Mouse (Mus musculus): ENCODE measurements at regions not wholly inside any gene's neighbourhood (a gene's known extent, or its start where the extent isn't known, plus 50 kb on each side); places are given as distances from the start of the nearest gene placed in this dataset.

DNA sequence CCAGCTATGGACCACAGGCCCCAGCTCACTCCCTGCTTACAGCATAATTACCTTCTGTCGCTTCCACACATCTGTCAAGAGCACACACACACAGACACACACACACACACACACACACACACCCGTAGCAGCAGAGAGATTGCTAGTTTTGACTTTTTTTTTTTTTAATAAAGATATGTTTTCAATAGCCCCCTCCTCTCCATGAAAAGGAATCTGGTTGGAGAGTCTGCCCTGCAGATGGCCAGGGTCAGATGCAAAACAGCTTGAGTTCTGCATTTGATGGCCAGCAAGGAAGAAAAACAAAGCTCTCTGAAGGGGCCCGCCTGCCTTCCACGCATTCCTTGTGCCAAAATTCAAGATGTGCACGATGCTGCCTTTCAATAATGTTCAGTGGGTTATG, 99.8 kb upstream of the Castor2 start:
- H3K4me3 ChIP-seq (replicated peaks), result no peak overlapping the region
- WGBS, result 22% methylated on average over 5 of the region's 5 CpGs
- no peak overlapping the region for H3K4me2 ChIP-seq
- H3K9ac ChIP-seq, result no peak overlapping the region
- H3K27ac ChIP-seq, result no peak overlapping the region
- H3K9me3 ChIP-seq, result no peaks in the 10 kb centered on the region
- H3K27me3 ChIP-seq (replicated peaks), result no peaks in the 10 kb centered on the region
- H3K36me3 ChIP-seq, result no peaks in the 10 kb centered on the region
- no peak for ATAC-seq (ENCODE audit: insufficient read depth, low FRiP score, low read depth)
- no peaks in the 10 kb centered on the region for H3K4me1 ChIP-seq

DNA sequence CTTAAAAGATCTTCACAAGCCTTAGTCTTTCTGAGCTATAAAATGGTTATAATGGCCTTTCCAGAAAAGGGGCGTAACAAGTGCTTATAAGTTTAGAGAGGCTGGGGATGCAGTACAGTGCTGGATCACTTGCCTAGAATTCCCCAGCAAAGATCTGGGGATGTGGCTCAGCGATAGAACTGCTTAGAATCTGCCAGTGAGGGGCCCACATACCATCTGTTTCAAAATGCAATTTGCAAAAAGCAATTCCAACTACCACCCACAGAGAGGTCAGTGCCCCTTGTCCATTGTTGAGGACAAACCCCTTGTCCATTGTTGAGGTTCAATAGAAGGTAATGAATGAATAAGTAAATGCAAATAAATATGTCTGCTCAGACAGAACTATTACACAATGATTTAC, 107.5 kb upstream of the Castor2 start:
- Histone ChIP-seq H3K4me2 (no peak overlapping the region), H3K27ac (no peak overlapping the region), H3K4me1 (no peaks in the 10 kb centered on the region), H3K36me3 (no peaks in the 10 kb centered on the region), H3K9me3 (no peaks in the 10 kb centered on the region), H3K9ac (no peak overlapping the region), H3K27me3 (replicated peaks) (no peaks in the 10 kb centered on the region), H3K4me3 (replicated peaks) (no peak overlapping the region)
- 69% methylated on average over 2 of the region's 2 CpGs for WGBS
- no peak for ATAC-seq (ENCODE audit: insufficient read depth, low FRiP score, low read depth)

GRCm38 (mm10) chr5:133991556-133991955, 108.0 kb upstream of the Castor2 start:
- no peaks in the 10 kb centered on the region for H3K27me3 ChIP-seq (replicated peaks)
- WGBS, result 26% methylated on average over 3 of the region's 3 CpGs
- no peak overlapping the region for H3K4me2 ChIP-seq
- H3K36me3 ChIP-seq, result no peaks in the 10 kb centered on the region
- no peak; the same call in 1 of the 2 replicates for ATAC-seq (ENCODE audit: insufficient read depth, low FRiP score, low read depth)
- H3K4me1 ChIP-seq, result no peaks in the 10 kb centered on the region
- no peak overlapping the region for H3K27ac ChIP-seq
- no peaks in the 10 kb centered on the region for H3K9me3 ChIP-seq
- no peak overlapping the region for H3K4me3 ChIP-seq (replicated peaks)
- H3K9ac ChIP-seq, result no peak overlapping the region

- no peaks in the 10 kb centered on the region for H3K27me3 ChIP-seq (replicated peaks)
- no peak overlapping the region for H3K9ac ChIP-seq
- no peaks in the 10 kb centered on the region for H3K36me3 ChIP-seq
- H3K9me3 ChIP-seq, result no peaks in the 10 kb centered on the region
- H3K4me3 ChIP-seq (replicated peaks), result no peak overlapping the region
- no peak for ATAC-seq (ENCODE audit: insufficient read depth, low FRiP score, low read depth)
- H3K4me2 ChIP-seq, result no peak overlapping the region
- H3K27ac ChIP-seq, result no peak overlapping the region
- no peaks in the 10 kb centered on the region for H3K4me1 ChIP-seq
- 12% methylated on average over 15 of the region's 15 CpGs for WGBS
Observed at GRCm38 (mm10) chr5:133983249-133983966, 116.1 kb upstream of the Castor2 start.

GRCm38 (mm10) chr5:133970421-133970914, 129.0 kb upstream of the Castor2 start:
- 65% methylated on average over 12 of the region's 12 CpGs for WGBS
- Histone ChIP-seq H3K9ac (no peak overlapping the region), H3K27me3 (replicated peaks) (no peaks in the 10 kb centered on the region), H3K4me2 (no peak overlapping the region), H3K4me3 (replicated peaks) (no peak overlapping the region), H3K4me1 (no peaks in the 10 kb centered on the region), H3K9me3 (no peaks in the 10 kb centered on the region), H3K27ac (no peak overlapping the region), H3K36me3 (no peaks in the 10 kb centered on the region)
- no peak for ATAC-seq (ENCODE audit: insufficient read depth, low FRiP score, low read depth)

GRCm38 (mm10) chr5:133963301-133963700, 136.2 kb upstream of the Castor2 start:
- no peaks in the 10 kb centered on the region for H3K27me3 ChIP-seq (replicated peaks)
- no peak overlapping the region for H3K9ac ChIP-seq
- ATAC-seq (ENCODE audit: insufficient read depth, low FRiP score, low read depth), result no peak
- H3K4me2 ChIP-seq, result no peak overlapping the region
- H3K36me3 ChIP-seq, result no peaks in the 10 kb centered on the region
- WGBS, result 85% methylated on average over 5 of the region's 5 CpGs
- no peak overlapping the region for H3K4me3 ChIP-seq (replicated peaks)
- H3K27ac ChIP-seq, result no peak overlapping the region
- no peaks in the 10 kb centered on the region for H3K9me3 ChIP-seq
- H3K4me1 ChIP-seq, result no peaks in the 10 kb centered on the region

- no peaks in the 10 kb centered on the region for H3K36me3 ChIP-seq
- H3K9ac ChIP-seq, result no peak overlapping the region
- 78% methylated on average over 3 of the region's 3 CpGs for WGBS
- H3K4me1 ChIP-seq, result no peaks in the 10 kb centered on the region
- H3K4me2 ChIP-seq, result no peak overlapping the region
- no peaks in the 10 kb centered on the region for H3K9me3 ChIP-seq
- H3K4me3 ChIP-seq (replicated peaks), result no peak overlapping the region
- ATAC-seq (ENCODE audit: insufficient read depth, low FRiP score, low read depth), result no peak
- H3K27ac ChIP-seq, result no peak overlapping the region
- H3K27me3 ChIP-seq (replicated peaks), result no peaks in the 10 kb centered on the region
Observed at GRCm38 (mm10) chr5:133940841-133941240, 158.7 kb upstream of the Castor2 start.

DNA sequence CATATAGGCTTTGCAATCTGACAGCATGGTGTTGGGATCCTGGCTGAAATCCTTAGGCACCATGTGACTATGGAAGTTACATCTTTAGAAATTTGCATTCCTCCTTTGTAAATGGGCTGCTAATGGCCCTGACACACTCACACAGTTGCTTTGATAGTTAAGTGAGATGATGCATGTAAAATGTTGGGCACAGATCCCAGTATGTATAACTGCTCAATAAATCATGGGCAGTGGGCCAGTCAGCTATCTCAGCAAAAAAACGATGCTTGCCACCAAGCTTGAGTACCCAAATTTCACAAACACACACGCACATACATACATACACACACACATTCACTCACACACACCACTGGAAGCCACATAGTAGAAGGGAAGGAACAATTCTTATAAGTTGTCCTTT, 159.5 kb upstream of the Castor2 start:
- no peak for ATAC-seq (ENCODE audit: insufficient read depth, low FRiP score, low read depth)
- H3K4me2 ChIP-seq, result no peak overlapping the region
- H3K9me3 ChIP-seq, result no peaks in the 10 kb centered on the region
- no peaks in the 10 kb centered on the region for H3K36me3 ChIP-seq
- H3K4me3 ChIP-seq (replicated peaks), result no peak overlapping the region
- no peaks in the 10 kb centered on the region for H3K27me3 ChIP-seq (replicated peaks)
- H3K4me1 ChIP-seq, result no peaks in the 10 kb centered on the region
- H3K27ac ChIP-seq, result no peak overlapping the region
- WGBS, result 70% methylated on average over 2 of the region's 2 CpGs
- H3K9ac ChIP-seq, result no peak overlapping the region

- Histone ChIP-seq H3K4me3 (replicated peaks) (no peak overlapping the region), H3K4me2 (no peak overlapping the region), H3K9me3 (no peaks in the 10 kb centered on the region), H3K27me3 (replicated peaks) (no peaks in the 10 kb centered on the region), H3K4me1 (no peaks in the 10 kb centered on the region), H3K9ac (no peak overlapping the region), H3K27ac (no peak overlapping the region), H3K36me3 (no peaks in the 10 kb centered on the region)
- 71% methylated on average over 9 of the region's 9 CpGs for WGBS
- no peak for ATAC-seq (ENCODE audit: insufficient read depth, low FRiP score, low read depth)
Observed at GRCm38 (mm10) chr5:133937967-133938918, 161.3 kb upstream of the Castor2 start.

GRCm38 (mm10) chr5:133935451-133935850, 164.1 kb upstream of the Castor2 start:
- WGBS, result 85% methylated on average over 6 of the region's 6 CpGs
- no peak for ATAC-seq (ENCODE audit: insufficient read depth, low FRiP score, low read depth)
- H3K36me3 ChIP-seq, result no peaks in the 10 kb centered on the region
- no peaks in the 10 kb centered on the region for H3K27me3 ChIP-seq (replicated peaks)
- H3K4me1 ChIP-seq, result no peaks in the 10 kb centered on the region
- H3K9ac ChIP-seq, result no peak overlapping the region
- H3K4me2 ChIP-seq, result no peak overlapping the region
- no peak overlapping the region for H3K4me3 ChIP-seq (replicated peaks)
- H3K27ac ChIP-seq, result no peak overlapping the region
- no peaks in the 10 kb centered on the region for H3K9me3 ChIP-seq

DNA sequence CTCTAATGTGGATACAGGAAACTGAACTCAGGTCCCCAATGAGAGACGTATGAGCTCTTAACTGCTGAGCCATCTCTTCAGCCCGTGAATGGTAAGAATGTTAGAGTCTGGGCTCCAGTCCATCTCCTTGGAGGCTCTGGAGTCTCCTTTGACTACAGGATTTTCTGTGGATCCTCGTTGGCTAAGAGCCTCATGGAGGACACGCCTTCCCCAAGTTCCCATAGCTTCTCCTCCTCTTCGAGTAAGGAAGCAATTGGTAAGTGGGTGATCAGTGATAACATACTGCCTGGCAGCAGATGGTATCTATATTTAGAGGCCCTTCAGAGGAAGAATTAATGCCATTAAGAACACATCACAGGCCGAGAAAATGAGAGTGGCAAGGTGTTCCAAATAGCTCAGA, 164.5 kb upstream of the Castor2 start:
- H3K27me3 ChIP-seq (replicated peaks), result no peaks in the 10 kb centered on the region
- H3K36me3 ChIP-seq, result no peaks in the 10 kb centered on the region
- H3K4me1 ChIP-seq, result no peaks in the 10 kb centered on the region
- no peak overlapping the region for H3K9ac ChIP-seq
- H3K9me3 ChIP-seq, result no peaks in the 10 kb centered on the region
- H3K27ac ChIP-seq, result no peak overlapping the region
- H3K4me3 ChIP-seq (replicated peaks), result no peak overlapping the region
- ATAC-seq (ENCODE audit: insufficient read depth, low FRiP score, low read depth), result no peak
- H3K4me2 ChIP-seq, result no peak overlapping the region
- 66% methylated on average over 6 of the region's 6 CpGs for WGBS

DNA sequence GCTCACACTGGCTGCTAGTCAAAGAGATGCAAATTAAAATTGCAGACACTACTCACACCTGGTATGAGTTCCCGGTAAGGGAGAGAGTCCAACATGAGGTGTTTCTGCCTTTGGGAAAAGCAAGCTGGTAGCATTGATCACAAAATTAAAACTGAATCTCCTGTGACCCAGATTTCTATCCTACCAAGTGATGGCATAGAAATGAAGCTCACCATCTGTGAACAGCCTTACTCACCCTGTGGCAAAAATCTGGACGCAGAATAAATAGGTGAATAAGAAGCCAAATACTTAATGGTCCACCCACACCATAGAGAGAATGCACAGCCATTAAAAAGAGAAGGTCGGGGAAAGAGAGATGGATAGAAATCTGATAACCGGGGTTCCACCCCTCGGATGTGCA, 169.4 kb upstream of the Castor2 start:
- Histone ChIP-seq H3K27ac (no peak overlapping the region), H3K4me2 (no peak overlapping the region), H3K27me3 (replicated peaks) (no peaks in the 10 kb centered on the region), H3K4me3 (replicated peaks) (no peak overlapping the region), H3K4me1 (no peaks in the 10 kb centered on the region), H3K9ac (no peak overlapping the region), H3K36me3 (no peaks in the 10 kb centered on the region), H3K9me3 (no peaks in the 10 kb centered on the region)
- ATAC-seq (ENCODE audit: insufficient read depth, low FRiP score, low read depth), result no peak
- WGBS, result 80% methylated on average over 5 of the region's 5 CpGs

Data from stomach, embryonic 15.5 days (tissue).